Mouse (Mus musculus) E14TG2a.4 (cell line): ENCODE measurements at regions not wholly inside any gene's neighbourhood (a gene's known extent, or its start where the extent isn't known, plus 50 kb on each side); places are given as distances from the start of the nearest gene placed in this dataset.

Experiments
- CTCF ChIP-seq: conservative IDR thresholded peaks from 2 replicates; pipeline ENCODE4 v1.5.1; 2014; ENCODE audit warnings: low read length
- NANOG ChIP-seq: IDR thresholded peaks from 2 replicates; pipeline ENCODE4 v1.6.1; 2014; ENCODE audit warnings: borderline replicate concordance, low read length, mixed read lengths
- POU5F1 ChIP-seq: IDR thresholded peaks from 2 replicates; pipeline ENCODE4 v1.6.1; 2014; ENCODE audit warnings: low read length, borderline replicate concordance

GRCm38 (mm10) chr9:72217296-72218028 lies 57.2 kb upstream of the Zfp280d start:
- TF ChIP-seq CTCF, result no peak
- TF ChIP-seq POU5F1, result no peak
- no peak for TF ChIP-seq NANOG
